Comparison of ENCODE assay signal across 1 mouse cellular context in the genomic region with DNA sequence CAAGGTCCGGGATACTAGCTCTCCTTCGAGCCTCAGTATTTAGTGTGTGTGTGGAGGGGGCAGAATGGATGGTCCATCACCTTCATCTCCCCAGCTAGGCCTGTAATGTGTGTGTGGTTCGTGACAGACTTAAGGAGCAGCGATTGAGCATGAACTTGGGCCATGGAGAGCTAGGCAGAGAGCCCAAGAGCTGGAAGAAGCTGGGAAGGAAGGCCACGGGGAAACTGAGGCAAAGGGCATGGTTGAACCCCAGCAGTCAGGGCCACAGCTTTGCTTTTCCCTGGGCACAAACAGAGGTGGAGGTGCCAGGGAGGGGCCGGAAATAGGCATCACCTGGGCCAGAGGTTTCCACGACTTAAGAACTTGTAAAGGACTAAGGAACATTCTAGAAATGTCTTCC.
TF ChIP-seq lines count a peak whose summit lies in the region.

No protein-coding gene starts in this region.

TF ChIP-seq in myocyte, 11 proteins besides CTCF, POLR2A, EP300 and RAD21:
- TF ChIP-seq TCF12 (IDR thresholded peaks at IDR 0.05; ENCODE audit: insufficient read depth, poor library complexity, severe bottlenecking) = no peak
- TF ChIP-seq POLR2AphosphoS2 (IDR thresholded peaks at IDR 0.05; ENCODE audit: insufficient read length, low read depth) = peak; percentile 92
